Mouse (Mus musculus) liver, embryonic 11.5 days (tissue): Measurements from ENCODE around the gene Sult1d1. TPM values are rescaled to one million over a fixed set of nuclear protein-coding genes. Genes with fewer than 3 reads are reported as not detected.
"Not testable (repeated sequence)": the region's sequence is repeated elsewhere in the genome, so short reads cannot be mapped to it uniquely, and the experiment has no call there.

ENCODE experiments used
- ATAC-seq: fragments of 200-750 bp; cut with Nextera tagmentation; replicated peaks from 2 replicates; pipeline ENCODE4 v1.8.0; 2017; ENCODE audit warnings: moderate number of reproducible peaks, mild to moderate bottlenecking, moderate TSS enrichment, moderate library complexity; ENCODE audit not compliant: low FRiP score
- DNase-seq: peaks from one replicate; pipeline ENCODE4 v3.0.0-alpha.2; 2017; ENCODE audit warnings: low spot score
- H3K27ac ChIP-seq: fragments of 300-500 bp; sonication (generic); 2 replicates; pipeline ENCODE4 v1.5.1; 2014; ENCODE audit warnings: mild to moderate bottlenecking, low read depth, low read length, control low read depth
- H3K27me3 ChIP-seq: fragments of 300-500 bp; sonication (generic); replicated peaks from 2 replicates; pipeline ENCODE4 v1.6.1; 2014; ENCODE audit warnings: low read length, mixed read lengths; ENCODE audit not compliant: control insufficient read depth, insufficient read depth
- H3K36me3 ChIP-seq: fragments of 300-500 bp; sonication (generic); 2 replicates; pipeline ENCODE4 v1.6.1; 2014; ENCODE audit warnings: mild to moderate bottlenecking, low read length, moderate library complexity, mixed read lengths; ENCODE audit not compliant: control insufficient read depth, insufficient read depth
- H3K4me1 ChIP-seq: fragments of 300-500 bp; sonication (generic); replicated peaks from 2 replicates; pipeline ENCODE4 v1.6.1; 2014; ENCODE audit warnings: low read length, mixed read lengths; ENCODE audit not compliant: control insufficient read depth, insufficient read depth
- H3K4me2 ChIP-seq: fragments of 300-500 bp; sonication (generic); 2 replicates; pipeline ENCODE4 v1.6.1; 2014; ENCODE audit warnings: mild to moderate bottlenecking, control low read depth, moderate library complexity
- H3K4me3 ChIP-seq: fragments of 300-500 bp; sonication (generic); 2 replicates; pipeline ENCODE4 v1.5.1; 2014; ENCODE audit warnings: low read depth, low read length, control low read depth
- H3K9ac ChIP-seq: fragments of 300-500 bp; sonication (generic); 2 replicates; pipeline ENCODE4 v1.6.1; 2014; ENCODE audit warnings: low read depth, low read length, control low read depth
- H3K9me3 ChIP-seq: fragments of 300-500 bp; sonication (generic); 2 replicates; pipeline ENCODE4 v1.6.1; 2016; ENCODE audit warnings: low read length, inconsistent platforms, mixed read lengths; ENCODE audit not compliant: control insufficient read depth
- WGBS: fragments of 180-500 bp; shearing (Covaris S2); extraction: QIAGEN DNeasy Blood & Tissue Kit; methylation state at CpG from one replicate; pipeline ENCODE4 v1.1.7; 2014; 5-methylcytosine and 5-hydroxymethylcytosine counted together
- microRNA-seq: library from miRNA; unstranded; fragments of <30 nt; microRNA quantifications from one replicate; pipeline ENCODE4, GENCODE M21; 2017; ENCODE audit warnings: borderline number of aligned reads
- polyA plus RNA-seq: library from polyadenylated mRNA; unstranded; fragments of >200 nt; fragmentation: Nextera tagmentation; extraction: Ambion mirVana; gene quantifications from 2 replicates; pipeline ENCODE4 v1.2.1, GENCODE M21; 2014

Gene Sult1d1
- polyA plus RNA-seq, 1 experiment from 2014 or later: 0.96 TPM

GRCm38 (mm10) chr5:87532288-87532687, 36.5 kb downstream of the Sult1d1 start:
- Histone ChIP-seq H3K9ac (no peak overlapping the region), H3K36me3 (no peaks in the 10 kb centered on the region), H3K4me1 (no peaks in the 10 kb centered on the region), H3K4me3 (no peak overlapping the region), H3K9me3 (no peaks in the 10 kb centered on the region), H3K4me2 (no peak overlapping the region), H3K27ac (no peak overlapping the region), H3K27me3 (no peaks in the 10 kb centered on the region)
- ATAC-seq: peak; percentile 69
- DNase-seq: no peak
- WGBS: 52% methylated on average over 2 of the region's 2 CpGs

- H3K4me3 ChIP-seq, DNase-seq, H3K36me3 ChIP-seq, ATAC-seq, H3K9ac ChIP-seq, H3K27ac ChIP-seq, H3K27me3 ChIP-seq, H3K4me2 ChIP-seq, H3K4me1 ChIP-seq, H3K9me3 ChIP-seq: not testable (repeated sequence)
- WGBS: 71% methylated on average over 2 of the region's 2 CpGs
These were observed 45.3 kb downstream of the Sult1d1 start for GRCm38 (mm10) chr5:87523561-87523960.

- no peak for DNase-seq
- Histone ChIP-seq H3K9me3 (no peaks in the 10 kb centered on the region), H3K4me2 (no peak overlapping the region), H3K4me1 (no peaks in the 10 kb centered on the region), H3K9ac (no peak overlapping the region), H3K36me3 (no peaks in the 10 kb centered on the region), H3K27me3 (no peaks in the 10 kb centered on the region), H3K4me3 (no peak overlapping the region), H3K27ac (no peak overlapping the region)
- no peak for ATAC-seq
- WGBS: 60% methylated on average over 4 of the region's 4 CpGs
These were observed 62.9 kb downstream of the Sult1d1 start for GRCm38 (mm10) chr5:87505776-87506458.

Small RNAs within 50 kb of the gene (microRNA-seq; reads per million reads assigned to microRNA genes)
- 2.8 reads per million for gene Mir3969

Other genes starting within 250 kb of the Sult1d1 start
- gene Ugt2a3, start 231.8 kb downstream of the Sult1d1 start, polyA plus RNA-seq: not detected in 2 replicates
- not detected in 2 replicates for gene Ugt2b38, start 144.8 kb downstream of the Sult1d1 start, polyA plus RNA-seq
- gene Ugt2a2, start 86.8 kb downstream of the Sult1d1 start, polyA plus RNA-seq: not detected in 2 replicates
- gene Gm43638, start 82.2 kb downstream of the Sult1d1 start, polyA plus RNA-seq: not detected in 2 replicates
- not detected in 2 replicates for gene Ugt2a1, start 78.2 kb downstream of the Sult1d1 start, polyA plus RNA-seq
- gene Sult1b1, start 30.8 kb downstream of the Sult1d1 start, polyA plus RNA-seq: 0.41 and 0.44 TPM in 2 replicates
- not detected in 2 replicates for gene Sult1e1, start 22.6 kb upstream of the Sult1d1 start, polyA plus RNA-seq
- not detected in 2 replicates for gene Csn1s1, start 97.2 kb upstream of the Sult1d1 start, polyA plus RNA-seq
- gene Csn2, start 130.6 kb upstream of the Sult1d1 start, polyA plus RNA-seq: not detected in 2 replicates
- gene Csn1s2a, start 205.5 kb upstream of the Sult1d1 start, polyA plus RNA-seq: not detected in 2 replicates
- not detected in 2 replicates for gene Csn1s2b, start 239.1 kb upstream of the Sult1d1 start, polyA plus RNA-seq